Mouse (Mus musculus) frontal cortex, postnatal 25 days (tissue): ENCODE measurements at regions not wholly inside any gene's neighbourhood (a gene's known extent, or its start where the extent isn't known, plus 50 kb on each side); places are given as distances from the start of the nearest gene placed in this dataset.
"Not testable (repeated sequence)": the region's sequence is repeated elsewhere in the genome, so short reads cannot be mapped to it uniquely, and the experiment has no call there.

Source experiments
- DNase-seq, 2 experiments: peaks; one replicate each; pipeline ENCODE4 v3.0.0; 2022; ENCODE audit warnings: low spot score in 2 of 2

DNA sequence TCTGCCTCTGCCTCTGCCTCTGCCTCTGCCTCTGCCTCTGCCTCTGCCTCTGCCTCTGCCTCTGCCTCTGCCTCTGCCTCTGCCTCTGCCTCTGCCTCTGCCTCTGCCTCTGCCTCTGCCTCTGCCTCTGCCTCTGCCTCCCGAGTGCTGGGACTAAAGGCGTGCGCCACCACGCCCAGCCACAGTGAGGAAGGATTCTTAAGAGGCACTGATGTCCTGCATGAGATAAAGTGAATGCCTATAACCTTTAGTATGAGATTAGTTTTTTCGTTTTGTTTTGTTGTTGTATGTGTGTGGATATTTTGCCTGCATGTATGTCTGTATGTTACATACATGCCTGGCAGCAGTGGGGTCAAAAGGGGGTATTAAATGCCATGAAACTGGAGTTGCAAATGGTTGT is 63.2 kb downstream of the Hlx start:
- not testable (repeated sequence) for DNase-seq

DNA sequence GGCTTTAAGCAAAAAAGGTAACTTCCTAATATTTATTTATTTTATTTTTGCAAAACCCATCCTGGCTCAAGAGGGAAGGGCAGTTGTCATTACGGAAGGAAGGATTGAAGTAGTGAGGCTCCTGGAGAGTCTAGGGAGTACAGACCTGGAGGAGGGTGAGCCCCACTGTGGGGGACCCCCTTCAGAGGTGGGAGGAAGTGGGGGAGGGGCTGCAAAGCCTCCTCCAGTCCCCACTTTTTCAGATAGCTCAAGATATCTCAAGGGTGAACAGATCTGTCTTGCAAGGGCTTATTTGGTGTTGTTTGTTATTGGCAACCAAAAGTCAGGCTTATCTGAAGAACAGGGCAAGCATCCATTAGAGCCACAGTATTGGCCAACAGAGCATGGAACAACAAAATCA is 64.0 kb downstream of the Hlx start:
- DNase-seq, result no peak

DNA sequence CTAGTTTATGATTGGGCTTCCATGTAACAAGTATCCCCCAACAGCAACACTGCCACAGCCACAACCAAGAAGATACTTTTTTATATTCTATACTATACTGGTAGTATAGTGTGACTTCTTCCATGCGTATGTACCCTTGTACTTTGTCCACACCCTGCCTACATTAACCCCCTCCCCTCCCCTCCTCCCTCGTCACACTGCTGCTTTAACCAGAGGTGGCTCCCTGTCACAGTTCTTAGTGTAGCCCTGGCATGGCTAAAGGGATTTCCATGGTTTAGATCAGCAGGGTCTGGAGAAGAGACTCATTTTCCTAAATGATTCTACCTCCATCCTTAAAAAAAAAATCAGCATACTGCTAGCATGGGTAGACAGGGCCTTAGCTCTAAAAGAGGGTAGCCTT is 64.4 kb downstream of the Hlx start:
- no peak for DNase-seq

DNA sequence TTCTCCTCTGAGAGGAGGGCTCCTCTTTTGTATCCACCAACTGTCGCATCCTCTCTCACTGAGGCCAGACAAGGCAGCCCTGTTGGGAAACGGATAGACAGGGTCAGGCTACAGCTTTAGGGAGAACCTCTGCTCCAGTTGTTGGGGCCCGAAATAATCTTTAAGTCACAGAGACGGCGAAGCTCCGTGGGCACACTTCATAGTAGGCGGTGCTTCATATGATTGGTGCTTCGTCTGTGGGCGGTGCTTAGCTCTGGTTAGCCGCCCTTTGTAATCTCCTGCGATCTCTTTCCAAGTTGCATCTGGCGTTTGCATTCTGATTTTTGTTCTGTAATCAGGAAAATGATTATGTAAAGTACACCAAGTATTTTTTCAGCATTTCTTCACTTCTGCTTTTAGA is 67.2 kb downstream of the Hlx start:
- no peak for DNase-seq

DNA sequence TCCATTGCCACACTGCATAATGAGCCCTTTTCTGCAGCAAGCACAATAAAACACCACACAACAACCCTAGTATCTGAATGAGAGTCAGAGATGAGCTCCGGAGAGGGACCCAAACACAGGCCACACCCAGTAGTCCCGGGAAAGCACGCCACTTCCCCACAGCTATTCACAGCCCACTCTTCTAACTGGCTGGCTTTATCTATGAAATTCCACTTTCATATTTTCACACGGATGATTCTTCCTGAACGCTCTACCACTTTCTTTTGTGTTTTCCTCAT is 68.4 kb downstream of the Hlx start:
- no peak for DNase-seq

DNA sequence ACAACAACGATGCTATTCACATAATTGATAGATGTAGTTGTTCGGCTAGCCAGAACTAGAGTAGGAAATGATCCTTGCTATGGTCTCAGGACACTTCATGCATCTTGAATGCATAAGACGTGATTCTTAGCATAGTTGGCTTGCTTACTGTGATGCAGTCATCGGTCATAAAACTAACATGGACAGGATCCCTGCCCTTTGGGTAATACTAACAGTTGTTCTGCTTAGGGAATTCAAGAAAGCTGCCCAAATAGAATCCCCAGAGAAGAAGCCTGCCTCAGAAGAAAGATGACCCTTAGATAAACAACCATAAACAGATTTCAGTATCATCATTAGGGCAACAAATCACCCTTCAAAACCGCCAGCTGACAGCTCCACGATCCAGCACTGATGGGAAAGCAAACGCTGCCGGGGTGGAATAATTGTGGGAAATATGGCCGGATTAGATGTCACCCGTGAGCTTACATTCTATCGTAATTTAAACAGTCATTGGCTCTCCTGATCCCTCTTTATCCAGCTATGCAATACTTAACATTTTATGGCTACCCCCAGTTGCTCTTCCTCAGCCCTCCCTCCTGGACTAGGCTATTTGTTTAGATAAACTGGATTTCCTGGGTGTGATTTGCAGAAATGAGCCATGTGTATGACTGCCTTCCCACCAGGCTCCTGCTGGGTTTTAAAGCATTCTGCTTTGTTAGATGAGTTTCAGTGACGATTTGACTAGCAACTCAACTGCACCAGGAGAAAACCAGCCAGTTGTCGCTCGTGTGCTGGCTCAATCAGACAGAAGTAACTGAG is 68.9 kb downstream of the Hlx start:
- DNase-seq, result no peak

DNA sequence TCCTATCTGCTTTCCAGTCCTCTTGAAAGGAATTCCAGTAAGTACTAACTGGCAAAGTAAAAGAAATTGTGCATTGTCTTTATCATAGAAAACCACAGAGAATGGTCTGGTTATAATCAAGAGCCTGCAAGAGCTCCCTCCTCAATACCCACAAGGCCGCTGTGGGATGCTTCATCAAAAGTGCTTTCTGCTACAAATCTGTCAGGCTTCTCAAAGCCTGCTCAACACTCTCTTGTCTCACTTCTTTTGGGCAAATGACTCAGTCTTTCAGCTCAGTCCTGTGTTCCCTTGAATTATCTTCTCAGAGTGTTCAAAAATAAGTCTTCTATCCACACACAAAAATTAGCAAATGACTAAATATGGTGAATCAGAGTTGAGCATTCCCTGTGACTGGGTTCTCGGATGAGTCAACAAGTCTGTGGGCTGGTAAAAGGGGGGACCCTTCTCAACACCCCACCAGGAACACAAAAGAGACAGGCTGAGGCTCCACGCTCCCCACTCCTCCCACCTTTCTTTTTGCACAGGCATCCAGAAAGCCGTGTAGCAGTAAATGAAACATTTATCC is 81.8 kb downstream of the Hlx start:
- no peak for DNase-seq

DNA sequence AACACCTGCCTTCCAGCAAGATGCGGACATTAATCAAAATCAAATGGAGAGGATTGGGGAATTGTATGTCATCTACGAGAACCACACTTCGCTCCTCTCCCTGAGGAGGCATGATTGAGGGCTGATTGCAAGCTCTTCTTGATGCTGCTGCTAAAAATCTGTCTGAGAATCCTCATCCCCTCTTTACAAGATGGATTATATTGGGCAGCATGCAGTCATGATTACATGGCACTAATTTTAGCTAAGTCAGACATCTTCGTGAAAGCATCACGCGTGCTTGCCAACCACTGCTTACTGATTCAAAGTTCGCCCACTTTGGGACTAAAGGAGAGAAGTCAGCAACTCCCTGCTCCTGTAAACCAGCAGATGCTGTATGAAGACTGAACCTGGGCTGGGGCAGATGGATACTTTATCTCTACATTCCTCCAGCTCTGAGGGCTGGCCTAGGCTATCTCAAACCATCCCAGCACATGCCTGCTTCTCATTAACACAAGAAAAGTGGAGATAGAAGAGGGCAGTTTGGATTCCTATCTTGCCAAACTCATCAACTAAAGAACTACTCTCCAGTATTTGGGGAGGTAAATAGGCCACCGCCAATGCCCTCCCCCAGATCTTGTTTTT is 84.4 kb downstream of the Hlx start:
- DNase-seq, result no peak

DNA sequence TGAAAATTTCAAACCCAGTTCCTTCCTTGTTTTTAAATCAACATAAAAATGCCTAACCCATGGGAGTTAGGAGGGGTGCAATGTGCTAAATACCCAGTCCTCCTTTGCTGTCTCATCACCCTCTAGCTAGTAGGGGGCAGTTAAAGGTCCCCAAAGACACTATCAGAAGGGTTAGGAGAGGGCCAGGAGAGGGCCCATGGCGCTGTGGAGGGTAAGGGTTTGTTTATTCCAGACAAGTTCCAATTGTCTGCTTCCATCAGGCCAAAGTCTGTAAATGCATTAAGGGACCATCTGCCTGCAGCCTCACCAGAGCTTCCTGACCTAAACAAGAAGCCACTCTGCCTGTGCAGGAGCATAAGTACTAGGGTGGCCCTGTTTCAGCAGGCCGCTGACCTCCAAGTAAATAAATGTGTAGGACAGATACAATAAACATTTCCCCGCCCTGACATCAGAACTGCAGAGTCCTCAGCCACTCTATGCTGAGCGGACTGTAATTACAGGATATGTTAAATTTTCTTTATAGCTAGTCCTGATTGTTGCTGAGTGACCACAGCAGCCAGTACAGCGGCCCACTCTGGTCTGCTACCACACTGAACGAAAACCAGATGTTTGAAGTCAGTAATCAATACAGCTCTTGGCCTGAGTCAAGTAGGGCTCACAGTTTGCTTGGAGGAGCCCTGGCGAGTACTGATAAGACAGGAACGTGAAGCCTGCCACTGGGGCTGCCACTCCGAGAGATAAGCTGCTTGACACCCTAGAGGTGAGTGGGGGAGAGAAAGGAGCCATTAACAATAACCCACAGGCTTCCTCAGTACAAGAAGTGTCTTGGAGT is 87.4 kb downstream of the Hlx start:
- no peak for DNase-seq

DNA sequence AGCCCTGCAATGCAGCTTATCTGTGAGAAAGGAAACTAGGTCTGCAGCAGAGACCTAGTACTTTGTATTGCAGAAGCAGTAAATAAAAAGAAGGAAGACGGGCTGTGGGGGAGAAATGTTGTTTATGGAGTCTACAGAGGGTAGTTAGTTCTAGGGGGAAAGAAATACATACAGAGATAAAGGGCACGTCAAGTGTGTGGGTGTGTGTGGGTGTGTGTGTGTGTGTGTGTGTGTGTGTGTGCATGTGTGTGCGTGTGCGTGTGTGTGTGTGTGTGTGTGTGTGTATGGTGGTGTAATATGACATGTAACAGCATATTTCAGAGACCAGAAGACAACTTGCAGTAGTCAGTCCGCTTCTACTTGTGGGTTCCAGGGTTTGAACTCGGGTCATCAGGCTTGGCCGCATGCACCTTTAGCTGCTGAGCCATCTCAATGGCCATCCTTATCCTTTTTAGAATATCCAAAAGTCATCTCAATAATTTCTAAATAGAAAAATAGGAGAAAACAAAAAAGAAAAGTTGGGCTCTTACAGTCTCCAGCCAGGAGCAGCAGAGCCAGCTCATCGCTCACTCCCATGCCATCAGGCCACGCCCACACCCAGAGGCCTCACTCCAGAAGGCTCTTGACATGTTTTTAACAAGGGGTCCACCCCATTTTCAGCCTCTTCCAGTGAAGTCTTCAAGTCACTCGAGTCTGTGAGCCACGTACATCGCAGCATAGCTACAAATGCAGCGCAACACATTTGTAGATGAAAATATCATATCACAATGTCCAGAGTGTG is 101.5 kb downstream of the Hlx start:
- DNase-seq, result no peak

DNA sequence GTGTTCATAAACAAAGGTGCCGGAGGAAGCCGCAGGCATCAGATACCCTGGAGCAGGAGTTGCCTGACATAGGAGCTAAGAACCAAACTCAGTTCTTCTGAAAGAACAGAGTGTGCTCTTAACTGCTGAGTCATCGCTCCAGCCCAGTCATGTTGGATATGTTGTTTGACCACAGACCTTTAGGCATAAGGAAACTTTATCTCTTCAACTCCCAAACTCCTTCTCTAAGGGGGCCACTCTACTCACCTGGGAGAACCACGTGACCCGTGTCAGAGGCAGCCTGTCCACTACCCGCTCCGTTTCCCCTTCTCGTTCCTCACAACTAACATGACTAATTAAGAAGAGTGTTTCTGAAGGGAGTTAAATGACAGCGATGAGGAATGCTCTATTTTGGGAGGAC is 103.2 kb downstream of the Hlx start:
- DNase-seq, result no peak

DNA sequence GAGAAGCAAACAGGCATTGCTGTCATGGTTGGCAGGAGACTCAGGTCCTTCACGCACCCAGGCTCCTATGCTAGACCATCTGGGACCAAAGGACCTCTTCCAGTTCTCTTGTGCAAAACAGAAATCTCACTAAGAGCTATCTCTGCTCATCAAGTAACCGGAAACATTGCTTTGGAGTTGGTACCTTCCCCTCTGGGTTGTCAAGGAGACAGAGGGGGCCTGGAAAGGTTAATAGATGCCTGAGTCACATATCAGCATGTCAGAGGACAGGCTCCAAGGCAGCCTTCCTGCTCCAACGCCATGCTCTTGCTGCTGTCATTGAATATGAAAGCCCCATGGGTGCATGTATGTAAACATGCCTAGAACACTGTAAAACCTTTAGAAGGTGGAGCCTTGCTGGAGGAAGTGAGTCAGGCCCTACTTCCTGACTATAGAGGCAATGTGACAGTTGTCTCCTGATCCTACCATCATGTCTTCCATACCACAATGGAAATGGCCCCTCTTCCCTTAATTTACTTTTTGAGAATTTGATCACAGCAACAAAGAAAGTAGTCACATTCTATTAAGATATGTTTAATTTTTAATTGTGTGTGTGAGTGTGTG is 103.8 kb downstream of the Hlx start:
- DNase-seq, result no peak

DNA sequence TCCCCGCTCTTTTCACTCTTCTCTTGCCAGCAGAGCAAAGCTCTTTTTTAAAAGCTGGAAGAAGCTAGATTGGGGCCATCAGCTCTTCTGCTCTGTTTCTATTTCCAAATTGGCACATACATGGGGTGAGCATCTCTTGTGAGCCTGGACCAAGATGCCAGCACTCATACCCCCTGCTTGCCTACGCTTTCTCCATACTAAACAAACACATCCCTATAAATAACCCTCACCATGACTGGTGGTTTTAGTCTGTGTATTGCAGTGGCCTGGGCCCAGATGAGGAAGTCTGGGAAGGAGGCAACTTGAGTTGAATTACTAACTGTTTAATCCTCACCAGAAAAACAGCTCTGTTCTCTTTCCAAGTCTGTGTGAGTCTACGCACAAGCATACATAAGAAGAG is 110.0 kb downstream of the Hlx start:
- no peak for DNase-seq

DNA sequence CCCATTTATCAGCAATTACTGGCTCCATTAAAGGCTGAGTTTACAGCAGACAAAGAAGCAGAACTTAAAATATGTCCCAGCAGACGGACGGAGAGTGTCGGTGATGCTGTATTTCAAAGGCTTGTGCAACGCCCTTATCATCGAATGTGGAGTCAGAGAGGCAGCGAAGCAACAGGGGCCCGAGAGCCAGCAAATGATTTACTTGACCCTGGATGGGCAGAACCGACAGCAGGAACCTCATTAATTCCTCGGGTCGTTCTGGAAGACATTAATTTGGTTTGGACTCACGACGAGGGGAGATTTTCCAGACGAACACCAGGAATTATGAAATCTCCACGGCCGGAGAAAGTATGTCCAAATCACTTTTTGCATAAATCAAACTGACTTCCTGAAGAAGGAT is 110.5 kb downstream of the Hlx start:
- DNase-seq, result no peak

DNA sequence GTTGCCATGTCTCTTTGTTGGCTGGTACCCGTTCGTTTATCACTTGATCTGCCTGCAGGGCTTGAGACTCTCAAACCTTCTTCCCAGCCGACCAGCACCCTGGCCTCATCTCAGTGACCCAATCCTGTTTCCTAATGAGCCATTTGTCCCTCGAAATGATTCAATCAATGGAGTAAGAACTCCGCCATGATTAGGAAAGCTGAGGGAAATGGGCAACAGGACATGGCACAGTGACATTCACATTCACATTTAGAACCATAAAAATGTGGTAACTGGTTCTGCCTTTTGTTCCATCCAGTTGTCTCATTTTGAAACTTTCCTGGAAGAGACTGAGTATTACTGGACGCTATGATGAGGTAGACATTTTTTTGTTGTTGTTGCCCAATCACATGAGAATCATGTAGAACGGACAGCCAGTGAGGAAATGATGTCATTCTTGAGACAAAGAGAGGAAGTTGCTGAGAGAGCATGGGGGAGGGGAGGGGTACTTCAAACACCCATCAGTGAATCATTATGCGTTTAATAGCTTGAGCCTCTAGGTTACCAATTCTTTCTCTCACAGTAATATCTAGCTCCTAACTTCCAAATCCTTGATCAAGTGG is 114.5 kb downstream of the Hlx start:
- no peak for DNase-seq

DNA sequence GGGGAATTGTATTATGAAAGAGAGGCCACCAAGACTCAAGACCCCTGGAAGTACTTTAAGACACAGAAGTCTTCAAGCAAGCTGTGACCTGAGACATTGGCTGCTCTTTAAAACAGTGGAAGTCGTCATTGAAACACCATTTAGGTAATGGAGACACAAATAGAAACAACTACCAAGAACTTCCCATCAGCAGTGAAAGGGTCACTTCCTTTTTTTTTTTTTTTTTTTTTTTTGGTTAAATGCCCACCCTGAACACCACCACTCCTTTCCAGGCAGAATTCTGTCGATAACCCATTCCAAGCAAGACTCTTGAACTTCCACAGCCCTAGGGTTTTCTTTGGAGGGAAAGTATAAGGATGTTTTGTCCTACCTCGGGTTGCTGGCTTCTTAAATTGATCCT is 116.4 kb downstream of the Hlx start:
- no peak for DNase-seq

DNA sequence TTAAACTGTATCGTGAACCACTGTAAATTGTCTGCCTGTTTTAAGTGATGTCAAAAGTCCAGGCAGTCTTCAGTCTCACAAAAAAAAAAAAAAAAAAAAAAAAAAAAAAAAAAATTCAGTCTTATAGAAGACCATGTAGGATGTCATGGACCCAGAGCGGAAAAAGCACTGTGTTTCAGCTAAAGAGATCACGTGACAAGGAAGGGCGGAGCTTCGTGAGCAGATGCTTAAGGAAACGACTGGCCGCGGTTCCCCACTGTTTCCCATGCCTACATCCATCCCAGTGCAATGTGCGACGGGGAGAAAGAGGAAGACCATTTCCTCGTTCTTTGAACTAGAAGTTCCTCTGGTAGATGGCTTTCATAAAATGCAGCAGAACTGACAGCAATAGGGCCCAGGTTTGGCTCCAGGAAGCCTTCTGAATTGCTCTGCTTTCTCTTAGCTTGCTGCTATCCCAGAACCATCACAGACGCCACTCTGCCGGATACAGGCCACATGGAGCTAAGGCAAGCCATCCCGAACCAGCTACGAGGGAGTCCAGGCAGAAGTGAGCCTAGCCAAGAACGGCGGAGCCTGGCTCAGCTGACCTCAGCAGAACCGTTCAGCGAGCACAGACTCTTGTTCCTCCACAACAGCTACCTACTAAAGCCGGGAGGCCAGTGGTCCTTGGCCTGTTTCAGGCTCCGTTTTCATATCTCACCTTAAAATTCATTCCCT is 117.6 kb downstream of the Hlx start:
- no peak for DNase-seq

DNA sequence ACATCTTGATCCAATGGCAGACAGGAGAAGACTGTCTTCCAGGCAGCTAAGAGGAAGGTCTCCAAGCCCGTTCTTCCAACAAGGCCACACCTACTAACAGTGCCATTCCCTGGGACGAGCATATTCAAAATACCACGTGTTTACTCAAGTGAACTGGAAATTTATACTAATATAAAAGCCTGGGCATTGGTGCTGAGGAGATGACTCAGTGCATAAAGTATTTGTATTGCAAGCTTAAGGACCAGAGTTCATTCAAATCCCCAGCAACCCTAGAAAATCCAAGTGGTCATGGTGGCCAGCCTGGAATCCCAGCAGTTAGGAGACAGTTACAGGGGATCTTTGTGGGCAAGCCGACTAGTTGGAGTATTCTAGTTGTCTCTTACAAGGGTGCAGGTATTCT is 119.5 kb downstream of the Hlx start:
- DNase-seq, result no peak

DNA sequence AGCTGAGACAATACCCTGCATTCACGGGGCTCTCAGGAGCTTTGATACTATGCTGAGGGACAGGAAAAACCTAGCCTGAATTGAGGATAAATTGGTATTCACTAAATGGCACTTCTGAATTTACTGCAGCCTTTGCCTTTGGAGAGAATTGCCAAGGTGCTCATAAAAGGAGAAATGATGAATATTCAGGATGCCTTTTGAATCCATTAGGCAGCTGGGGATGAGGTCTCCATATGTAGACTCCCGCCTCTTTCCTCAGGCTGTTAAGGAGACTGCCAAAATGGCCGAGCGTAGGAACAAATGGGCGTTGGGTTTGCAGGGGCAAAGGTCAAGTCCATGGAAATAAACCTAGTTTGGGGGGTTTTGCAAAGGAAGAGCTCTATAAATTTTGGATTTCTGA is 123.5 kb downstream of the Hlx start:
- no peak for DNase-seq

DNA sequence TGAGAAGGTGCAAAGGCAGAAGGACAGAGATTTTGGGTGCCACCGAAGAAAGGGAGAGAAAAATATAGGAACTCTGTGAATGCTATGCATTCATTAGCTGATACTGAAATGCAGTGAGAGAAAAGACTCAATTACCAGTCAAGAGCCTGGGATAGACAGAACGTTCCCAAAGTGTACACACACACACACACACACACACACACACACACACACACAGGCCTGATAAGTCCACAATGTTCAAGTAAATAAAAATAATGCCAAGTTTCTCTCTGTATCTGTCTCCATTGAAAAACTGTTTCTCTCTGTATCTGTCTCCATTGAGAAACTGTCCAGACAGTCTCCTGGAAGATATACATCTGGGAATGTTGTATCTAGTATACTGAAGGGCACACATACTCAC is 124.1 kb downstream of the Hlx start:
- no peak for DNase-seq

DNA sequence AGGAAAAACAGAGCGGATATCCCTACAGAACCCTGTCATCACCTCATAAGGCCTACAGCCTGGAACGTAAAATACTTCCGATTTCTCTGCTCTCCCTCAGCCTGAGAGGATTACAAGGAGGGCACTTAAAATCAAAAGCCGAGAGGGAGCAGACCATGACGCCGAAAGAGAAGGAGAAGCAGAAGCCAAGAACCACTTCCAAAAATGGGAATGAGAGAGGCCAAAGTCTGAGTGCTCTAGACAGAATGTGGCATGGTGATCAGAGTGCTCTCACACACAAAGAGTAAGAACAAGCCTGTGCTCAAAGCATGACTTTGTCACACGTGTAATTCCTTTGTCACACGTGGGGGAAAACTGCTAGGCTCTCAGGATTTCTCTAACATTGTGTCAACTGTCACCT is 125.9 kb downstream of the Hlx start:
- no peak for DNase-seq
